Mouse (Mus musculus) G1E (cell line): ENCODE data around the gene Dhrs1. TPM values are rescaled to one million over a fixed set of nuclear protein-coding genes. Genes with fewer than 3 reads are reported as not detected.

ENCODE experiments used
- ATAC-seq: 2 replicates; pipeline ENCODE4 v1.8.0; 2016; ENCODE audit warnings: mild to moderate bottlenecking; ENCODE audit not compliant: insufficient number of reproducible peaks, poor library complexity, low FRiP score, severe bottlenecking; ENCODE audit errors: extremely low read depth
- DNase-seq: peaks from one replicate; pipeline ENCODE4 v3.0.0; 2012; ENCODE audit warnings: low spot score
- H3K27me3 ChIP-seq: 2 replicates; pipeline ENCODE4 v1.6.1; 2012; ENCODE audit warnings: mild to moderate bottlenecking, low read length, inconsistent platforms; ENCODE audit not compliant: insufficient read depth
- H3K36me3 ChIP-seq: replicated peaks from 2 replicates; pipeline ENCODE3; 2012; ENCODE audit warnings: mild to moderate bottlenecking, inconsistent platforms
- H3K4me1 ChIP-seq: 2 replicates; pipeline ENCODE4 v1.6.1; 2012; ENCODE audit warnings: low read depth, low read length, inconsistent platforms, mixed read lengths; ENCODE audit not compliant: insufficient read depth
- H3K4me3 ChIP-seq: 2 replicates; pipeline ENCODE4 v1.5.1; 2012; ENCODE audit warnings: low read depth, mild to moderate bottlenecking, inconsistent platforms, low read length, moderate library complexity, mixed read lengths
- H3K9me3 ChIP-seq: replicated peaks from 2 replicates; pipeline ENCODE4 v1.6.1; 2012; ENCODE audit warnings: inconsistent platforms
- CTCF ChIP-seq: IDR thresholded peaks from 2 replicates; pipeline ENCODE4 v1.5.1; 2012; ENCODE audit warnings: low read depth, low read length, inconsistent platforms, mixed read lengths
- GATA1 ChIP-seq: IDR thresholded peaks from 2 replicates; pipeline ENCODE4 v1.6.1; 2012; ENCODE audit warnings: borderline replicate concordance, low read length, inconsistent platforms, mixed read lengths
- GATA2 ChIP-seq: IDR thresholded peaks from 2 replicates; pipeline ENCODE4 v1.6.1; 2012; ENCODE audit warnings: low read depth, low read length, inconsistent platforms, borderline replicate concordance
- POLR2AphosphoS5 ChIP-seq: IDR thresholded peaks from 2 replicates; pipeline ENCODE4 v1.6.1; 2012; ENCODE audit warnings: low read depth, low read length, inconsistent platforms; ENCODE audit not compliant: insufficient replicate concordance
- TAL1 ChIP-seq: conservative IDR thresholded peaks from 2 replicates; pipeline ENCODE4 v1.6.1; 2012; ENCODE audit warnings: low read depth, low read length, inconsistent platforms, mixed read lengths
- polyA plus RNA-seq: library from polyadenylated mRNA; stranded (reverse); fragments of >175 nt; gene quantifications from 2 replicates; pipeline ENCODE4 v1.2.3, GENCODE M21; 2012
- total RNA-seq, 2 experiments: library from RNA; stranded (forward) in 1 of 2; stranded (reverse) in 1 of 2; fragments of 200-1000 nt in 1 of 2; fragments of >200 nt in 1 of 2; fragmentation: Nextera tagmentation in 1 of 2; gene quantifications; 2 replicates each; pipeline ENCODE4 v1.2.3; 2014 to 2017

The Dhrs1 gene
- total and polyA plus RNA-seq, 3 experiments: 6.5 to 86.7 (median 39.3) TPM

DNA sequence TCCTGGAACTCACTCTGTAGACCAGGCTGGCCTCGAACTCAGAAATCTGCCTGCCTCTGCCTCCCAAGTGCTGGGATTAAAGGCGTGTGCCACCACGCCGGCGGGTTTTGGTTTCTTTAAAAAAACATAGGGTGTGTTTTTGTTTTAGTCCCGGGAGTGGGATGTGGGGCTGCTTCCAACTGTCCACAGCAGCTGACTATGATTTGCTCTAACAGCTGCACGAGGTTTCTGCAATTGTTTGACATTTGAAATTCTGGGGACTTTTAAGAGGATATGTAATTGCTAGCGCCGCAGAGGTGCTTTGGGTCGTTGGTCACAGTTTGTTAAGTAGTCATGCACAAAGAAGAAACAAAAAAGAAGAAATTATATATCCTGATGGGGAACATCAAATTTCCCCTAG, 56.1 kb downstream of the Dhrs1 start:
- Histone ChIP-seq H3K36me3 (no peaks in the 10 kb centered on the region), H3K4me3 (no peak overlapping the region), H3K4me1 (peaks cover 2% of the 10 kb centered on the region; the same call in 1 of the 2 replicates), H3K27me3 (peaks cover 7% of the 10 kb centered on the region; the same call in 1 of the 2 replicates), H3K9me3 (peaks cover 6% of the 10 kb centered on the region; the same call in 1 of the 2 replicates)
- ATAC-seq (no peak), DNase-seq (no peak)
- TF ChIP-seq GATA2: no peak
- TF ChIP-seq CTCF: no peak
- no peak for TF ChIP-seq POLR2AphosphoS5
- TF ChIP-seq TAL1: no peak
- no peak for TF ChIP-seq GATA1

Other genes with a start within 250 kb of the Dhrs1 start
Only the 20 nearest of the 35 such genes appear.
- 123 and 137 TPM in 2 replicates for gene Rec8, start 127.7 kb downstream of the Dhrs1 start, total RNA-seq (2014; fragmentation: Nextera tagmentation)
- 89.9 and 103 TPM in 2 replicates for gene Rec8, start 127.7 kb downstream of the Dhrs1 start, total RNA-seq (2017)
- 80.7 and 144 TPM in 2 replicates for gene Rec8, start 127.7 kb downstream of the Dhrs1 start, polyA plus RNA-seq
- 24.1 and 49.6 TPM in 2 replicates for gene Ipo4, start 109.7 kb downstream of the Dhrs1 start, total RNA-seq (2014; fragmentation: Nextera tagmentation)
- 18.1 and 24.9 TPM in 2 replicates for gene Ipo4, start 109.7 kb downstream of the Dhrs1 start, total RNA-seq (2017)
- 32.7 and 75.8 TPM in 2 replicates for gene Ipo4, start 109.7 kb downstream of the Dhrs1 start, polyA plus RNA-seq
- gene Gm49378, start 107.8 kb downstream of the Dhrs1 start, total RNA-seq (2014; fragmentation: Nextera tagmentation): 7.2 and 10.9 TPM in 2 replicates
- 2.9 and 4.6 TPM in 2 replicates for gene Gm49378, start 107.8 kb downstream of the Dhrs1 start, total RNA-seq (2017)
- 2.4 TPM in 1 of 2 replicates, not detected in the other for gene Gm49378, start 107.8 kb downstream of the Dhrs1 start, polyA plus RNA-seq
- gene Tm9sf1, start 101.9 kb downstream of the Dhrs1 start, total RNA-seq (2014; fragmentation: Nextera tagmentation): 35.1 and 40.6 TPM in 2 replicates
- gene Tm9sf1, start 101.9 kb downstream of the Dhrs1 start, total RNA-seq (2017): 54.0 and 57.7 TPM in 2 replicates
- 14.6 and 14.8 TPM in 2 replicates for gene Tm9sf1, start 101.9 kb downstream of the Dhrs1 start, polyA plus RNA-seq
- gene Tssk4, start 95.5 kb downstream of the Dhrs1 start, total RNA-seq (2014; fragmentation: Nextera tagmentation): 4.0 and 4.2 TPM in 2 replicates
- gene Tssk4, start 95.5 kb downstream of the Dhrs1 start, total RNA-seq (2017): 1.9 and 2.3 TPM in 2 replicates
- 0.17 and 0.26 TPM in 2 replicates for gene Tssk4, start 95.5 kb downstream of the Dhrs1 start, polyA plus RNA-seq
- gene Mdp1, start 85.2 kb downstream of the Dhrs1 start, total RNA-seq (2014; fragmentation: Nextera tagmentation): 18.4 and 28.0 TPM in 2 replicates
- 45.8 and 46.5 TPM in 2 replicates for gene Mdp1, start 85.2 kb downstream of the Dhrs1 start, total RNA-seq (2017)
- gene Mdp1, start 85.2 kb downstream of the Dhrs1 start, polyA plus RNA-seq: 9.4 and 12.2 TPM in 2 replicates
- gene Gmpr2, start 73.7 kb downstream of the Dhrs1 start, total RNA-seq (2014; fragmentation: Nextera tagmentation): 27.7 and 30.8 TPM in 2 replicates
- gene Gmpr2, start 73.7 kb downstream of the Dhrs1 start, total RNA-seq (2017): 40.5 and 42.7 TPM in 2 replicates
- 20.0 and 24.7 TPM in 2 replicates for gene Gmpr2, start 73.7 kb downstream of the Dhrs1 start, polyA plus RNA-seq
- 234 and 266 TPM in 2 replicates for gene Nedd8, start 73.6 kb downstream of the Dhrs1 start, total RNA-seq (2014; fragmentation: Nextera tagmentation)
- 488 and 566 TPM in 2 replicates for gene Nedd8, start 73.6 kb downstream of the Dhrs1 start, total RNA-seq (2017)
- gene Nedd8, start 73.6 kb downstream of the Dhrs1 start, polyA plus RNA-seq: 112 and 128 TPM in 2 replicates
- gene Tinf2, start 63.9 kb downstream of the Dhrs1 start, total RNA-seq (2014; fragmentation: Nextera tagmentation): 51.4 and 55.1 TPM in 2 replicates
- 42.4 and 42.7 TPM in 2 replicates for gene Tinf2, start 63.9 kb downstream of the Dhrs1 start, total RNA-seq (2017)
- gene Tinf2, start 63.9 kb downstream of the Dhrs1 start, polyA plus RNA-seq: 41.7 and 44.2 TPM in 2 replicates
- 10.5 and 11.5 TPM in 2 replicates for gene Tgm1, start 31.8 kb downstream of the Dhrs1 start, total RNA-seq (2014; fragmentation: Nextera tagmentation)
- gene Tgm1, start 31.8 kb downstream of the Dhrs1 start, total RNA-seq (2017): 11.7 and 13.1 TPM in 2 replicates
- gene Tgm1, start 31.8 kb downstream of the Dhrs1 start, polyA plus RNA-seq: 26.6 and 31.1 TPM in 2 replicates
- gene Rabggta, start 23.4 kb downstream of the Dhrs1 start, total RNA-seq (2014; fragmentation: Nextera tagmentation): 11.9 and 12.4 TPM in 2 replicates
- 15.2 and 17.3 TPM in 2 replicates for gene Rabggta, start 23.4 kb downstream of the Dhrs1 start, total RNA-seq (2017)
- 19.3 and 27.6 TPM in 2 replicates for gene Rabggta, start 23.4 kb downstream of the Dhrs1 start, polyA plus RNA-seq
- gene Nop9, start within 50 bp of the Dhrs1 start, total RNA-seq (2014; fragmentation: Nextera tagmentation): 23.0 and 32.6 TPM in 2 replicates
- gene Nop9, start within 50 bp of the Dhrs1 start, total RNA-seq (2017): 22.3 and 23.5 TPM in 2 replicates
- 45.5 and 56.5 TPM in 2 replicates for gene Nop9, start within 50 bp of the Dhrs1 start, polyA plus RNA-seq
- gene Cideb, start 12.8 kb upstream of the Dhrs1 start, total RNA-seq (2014; fragmentation: Nextera tagmentation): not detected in 2 replicates
- 0.38 TPM in 1 of 2 replicates, not detected in the other for gene Cideb, start 12.8 kb upstream of the Dhrs1 start, total RNA-seq (2017)
- gene Cideb, start 12.8 kb upstream of the Dhrs1 start, polyA plus RNA-seq: not detected in 2 replicates
- gene Ltb4r2, start 15.7 kb upstream of the Dhrs1 start, total RNA-seq (2014; fragmentation: Nextera tagmentation): 0.44 TPM in 1 of 2 replicates, not detected in the other
- gene Ltb4r2, start 15.7 kb upstream of the Dhrs1 start, total RNA-seq (2017): 0.11 and 0.12 TPM in 2 replicates
- 0.12 TPM in 1 of 2 replicates, not detected in the other for gene Ltb4r2, start 15.7 kb upstream of the Dhrs1 start, polyA plus RNA-seq
- 0.53 TPM in 1 of 2 replicates, not detected in the other for gene Ltb4r1, start 20.3 kb upstream of the Dhrs1 start, total RNA-seq (2014; fragmentation: Nextera tagmentation)
- gene Ltb4r1, start 20.3 kb upstream of the Dhrs1 start, total RNA-seq (2017): 0.11 and 0.17 TPM in 2 replicates
- gene Ltb4r1, start 20.3 kb upstream of the Dhrs1 start, polyA plus RNA-seq: 1.0 and 1.2 TPM in 2 replicates
- not detected in 2 replicates for gene Adcy4, start 38.4 kb upstream of the Dhrs1 start, total RNA-seq (2014; fragmentation: Nextera tagmentation)
- gene Adcy4, start 38.4 kb upstream of the Dhrs1 start, total RNA-seq (2017): 0.16 TPM in 1 of 2 replicates, not detected in the other
- gene Adcy4, start 38.4 kb upstream of the Dhrs1 start, polyA plus RNA-seq: 0.03 and 0.05 TPM in 2 replicates
- gene Ripk3, start 43.2 kb upstream of the Dhrs1 start, total RNA-seq (2014; fragmentation: Nextera tagmentation): 0.53 TPM in 1 of 2 replicates, not detected in the other
- gene Ripk3, start 43.2 kb upstream of the Dhrs1 start, total RNA-seq (2017): 0.23 and 0.27 TPM in 2 replicates
- 0.29 and 0.51 TPM in 2 replicates for gene Ripk3, start 43.2 kb upstream of the Dhrs1 start, polyA plus RNA-seq
- not detected in 2 replicates for gene Nfatc4, start 77.5 kb upstream of the Dhrs1 start, total RNA-seq (2014; fragmentation: Nextera tagmentation)
- gene Nfatc4, start 77.5 kb upstream of the Dhrs1 start, total RNA-seq (2017): 0.12 and 0.71 TPM in 2 replicates
- gene Nfatc4, start 77.5 kb upstream of the Dhrs1 start, polyA plus RNA-seq: 0.04 TPM in 1 of 2 replicates, not detected in the other
- 4.5 and 5.6 TPM in 2 replicates for gene Nynrin, start 108.3 kb upstream of the Dhrs1 start, total RNA-seq (2014; fragmentation: Nextera tagmentation)
- 3.0 TPM in 2 replicates for gene Nynrin, start 108.3 kb upstream of the Dhrs1 start, total RNA-seq (2017)
- 3.7 and 4.2 TPM in 2 replicates for gene Nynrin, start 108.3 kb upstream of the Dhrs1 start, polyA plus RNA-seq
- 0.53 TPM in 1 of 2 replicates, not detected in the other for gene Cbln3, start 138.7 kb upstream of the Dhrs1 start, total RNA-seq (2014; fragmentation: Nextera tagmentation)
- gene Cbln3, start 138.7 kb upstream of the Dhrs1 start, total RNA-seq (2017): 0.58 and 0.66 TPM in 2 replicates
- gene Cbln3, start 138.7 kb upstream of the Dhrs1 start, polyA plus RNA-seq: 0.20 and 0.35 TPM in 2 replicates